Mouse (Mus musculus) liver, postnatal 0 days (tissue): Measurements from ENCODE around the gene Nat9.

ENCODE experiments used
- CTCF ChIP-seq: sonication (generic); IDR thresholded peaks from 2 replicates; pipeline ENCODE4 v1.5.1; 2016; ENCODE audit warnings: antibody characterized with exemption, low read depth
- EP300 ChIP-seq: IDR thresholded peaks from 2 replicates; pipeline ENCODE4 v1.6.1; 2016; ENCODE audit warnings: antibody characterized with exemption, low read depth, mild to moderate bottlenecking

GRCm38 (mm10) chr11:115231168-115231915 lies 43.7 kb upstream of the Nat9 start:
- TF ChIP-seq CTCF (no peak), EP300 (no peak)
